Mouse (Mus musculus): ENCODE data around the gene Crygb. TPM values are rescaled to one million over a fixed set of nuclear protein-coding genes. Genes with fewer than 3 reads are reported as not detected.

Crygb gene
- polyA plus RNA-seq (2012; rRNA removed), result not detected in 2 replicates

GRCm38 (mm10) chr1:65082188-65082587 is at the start of gene Crygb:
TSS of gene Crygb (minus strand) at chr1:65082288.

GRCm38 (mm10) chr1:65122574-65123372 is 40.7 kb upstream of the Crygb start, which contains the start of gene D630023F18Rik:
TSS of gene D630023F18Rik (minus strand) at chr1:65123214.

GRCm38 (mm10) chr1:65119438-65119837 is 37.4 kb upstream of the Crygb start, which contains the start of gene Gm28845:
TSS of gene Gm28845 (minus strand) at chr1:65119558.

GRCm38 (mm10) chr1:65103273-65103672 is 21.2 kb upstream of the Crygb start, which contains the start of gene Cryga:
TSS of gene Cryga (minus strand) at chr1:65103373.

GRCm38 (mm10) chr1:65073589-65073988 is 8.5 kb downstream of the Crygb start, which contains the start of gene Crygc:
TSS of gene Crygc (minus strand) at chr1:65073689.

GRCm38 (mm10) chr1:65063352-65063751 is 18.7 kb downstream of the Crygb start, which contains the start of gene Crygd:
TSS of gene Crygd (minus strand) at chr1:65063452.

GRCm38 (mm10) chr1:65050952-65051351 is 31.1 kb downstream of the Crygb start, which contains the start of gene Cryge:
TSS of gene Cryge (minus strand) at chr1:65051149.

GRCm38 (mm10) chr1:65032641-65033040 is 49.4 kb downstream of the Crygb start, which contains the start of gene Akr1cl:
TSS of gene Akr1cl (minus strand) at chr1:65032759.

Other genes with a start within 250 kb of the Crygb start
- 0.77 and 0.86 TPM in 2 replicates for gene Plekhm3, start 125.5 kb downstream of the Crygb start, polyA plus RNA-seq (2012; rRNA removed)
- gene Akr1cl, start 49.5 kb downstream of the Crygb start, polyA plus RNA-seq (2012; rRNA removed), result 0.06 and 0.07 TPM in 2 replicates
- gene Cryge, start 31.1 kb downstream of the Crygb start, polyA plus RNA-seq (2012; rRNA removed), result not detected in 2 replicates
- not detected in 2 replicates for gene Crygd, start 18.8 kb downstream of the Crygb start, polyA plus RNA-seq (2012; rRNA removed)
- not detected in 2 replicates for gene Crygc, start 8.6 kb downstream of the Crygb start, polyA plus RNA-seq (2012; rRNA removed)
- gene Cryga, start 21.1 kb upstream of the Crygb start, polyA plus RNA-seq (2012; rRNA removed), result not detected in 2 replicates
- not detected in 2 replicates for gene Gm28845, start 37.3 kb upstream of the Crygb start, polyA plus RNA-seq (2012; rRNA removed)
- 0.17 and 0.21 TPM in 2 replicates for gene D630023F18Rik, start 40.9 kb upstream of the Crygb start, polyA plus RNA-seq (2012; rRNA removed)
- 77.1 and 113 TPM in 2 replicates for gene Idh1, start 104.2 kb upstream of the Crygb start, polyA plus RNA-seq (2012; rRNA removed)
- 2.6 and 3.3 TPM in 2 replicates for gene Pikfyve, start 104.4 kb upstream of the Crygb start, polyA plus RNA-seq (2012; rRNA removed)
- gene Pth2r, start 199.8 kb upstream of the Crygb start, polyA plus RNA-seq (2012; rRNA removed), result 0.09 and 0.24 TPM in 2 replicates

Data from liver, embryonic 18 days (tissue).